Mouse (Mus musculus): Measurements from ENCODE around the gene Kcnq2. TPM values are rescaled to one million over a fixed set of nuclear protein-coding genes. Genes with fewer than 3 reads are reported as not detected.

The Kcnq2 gene
- polyA plus RNA-seq, 1 experiment from 2014 or later: 1.5 TPM

- 52% methylated on average over 6 of the region's 6 CpGs for WGBS
- no peaks in the 10 kb centered on the region for H3K9me3 ChIP-seq
- peaks cover 16% of the 10 kb centered on the region; the same call in 1 of the 2 replicates for H3K27me3 ChIP-seq (replicated peaks)
- ATAC-seq (ENCODE audit: insufficient read depth, low FRiP score, low read depth): no peak
- no peak overlapping the region for H3K4me2 ChIP-seq
- H3K4me1 ChIP-seq: 0 out of 2 replicates have a peak, but pooled peaks cover 3% of the 10 kb centered on the region
- no peak overlapping the region for H3K4me3 ChIP-seq (replicated peaks)
- H3K27ac ChIP-seq: no peak overlapping the region
- H3K36me3 ChIP-seq: no peaks in the 10 kb centered on the region
- no peak overlapping the region for H3K9ac ChIP-seq
These were observed 101.8 kb downstream of the Kcnq2 start for GRCm38 (mm10) chr2:181033310-181033709.

- no peak for ATAC-seq (ENCODE audit: insufficient read depth, low FRiP score, low read depth)
- 34% methylated on average over 5 of the region's 5 CpGs for WGBS
- Histone ChIP-seq H3K36me3 (no peaks in the 10 kb centered on the region), H3K4me2 (no peak overlapping the region), H3K9ac (no peak overlapping the region), H3K27me3 (replicated peaks) (0 out of 2 replicates have a peak, but pooled peaks cover 7% of the 10 kb centered on the region), H3K4me1 (0 out of 2 replicates have a peak, but pooled peaks cover 3% of the 10 kb centered on the region), H3K9me3 (no peaks in the 10 kb centered on the region), H3K27ac (no peak overlapping the region), H3K4me3 (replicated peaks) (no peak overlapping the region)
These were observed 102.7 kb downstream of the Kcnq2 start for GRCm38 (mm10) chr2:181032407-181032806.

GRCm38 (mm10) chr2:181031406-181031934, 103.6 kb downstream of the Kcnq2 start:
- Histone ChIP-seq H3K4me3 (replicated peaks) (no peak overlapping the region), H3K27me3 (replicated peaks) (no peaks in the 10 kb centered on the region), H3K36me3 (no peaks in the 10 kb centered on the region), H3K4me1 (0 out of 2 replicates have a peak, but pooled peaks cover 3% of the 10 kb centered on the region), H3K4me2 (no peak overlapping the region), H3K9ac (no peak overlapping the region), H3K27ac (no peak overlapping the region), H3K9me3 (no peaks in the 10 kb centered on the region)
- ATAC-seq (ENCODE audit: insufficient read depth, low FRiP score, low read depth): no peak
- 76% methylated on average over 11 of the region's 11 CpGs for WGBS

Other genes starting within 250 kb of the Kcnq2 start
- gene Ythdf1, start 214.4 kb downstream of the Kcnq2 start, polyA plus RNA-seq (2015; fragmentation: Nextera tagmentation; extraction: Ambion mirVana): 51.0 and 52.9 TPM in 2 replicates
- 0.14 TPM in 1 of 2 replicates, not detected in the other for gene Birc7, start 206.3 kb downstream of the Kcnq2 start, polyA plus RNA-seq (2015; fragmentation: Nextera tagmentation; extraction: Ambion mirVana)
- 50.8 and 52.4 TPM in 2 replicates for gene Nkain4, start 180.6 kb downstream of the Kcnq2 start, polyA plus RNA-seq (2015; fragmentation: Nextera tagmentation; extraction: Ambion mirVana)
- 92.7 and 103 TPM in 2 replicates for gene Arfgap1, start 168.1 kb downstream of the Kcnq2 start, polyA plus RNA-seq (2015; fragmentation: Nextera tagmentation; extraction: Ambion mirVana)
- gene Col20a1, start 148.8 kb downstream of the Kcnq2 start, polyA plus RNA-seq (2015; fragmentation: Nextera tagmentation; extraction: Ambion mirVana): 0.71 and 1.1 TPM in 2 replicates
- gene Chrna4, start 91.8 kb downstream of the Kcnq2 start, polyA plus RNA-seq (2015; fragmentation: Nextera tagmentation; extraction: Ambion mirVana): 2.2 and 3.0 TPM in 2 replicates
- gene Eef1a2, start 21.7 kb upstream of the Kcnq2 start, polyA plus RNA-seq (2015; fragmentation: Nextera tagmentation; extraction: Ambion mirVana): 0.18 and 0.36 TPM in 2 replicates
- gene Ppdpf, start 51.9 kb upstream of the Kcnq2 start, polyA plus RNA-seq (2015; fragmentation: Nextera tagmentation; extraction: Ambion mirVana): 249 and 269 TPM in 2 replicates
- 0.12 TPM in 1 of 2 replicates, not detected in the other for gene Ptk6, start 67.5 kb upstream of the Kcnq2 start, polyA plus RNA-seq (2015; fragmentation: Nextera tagmentation; extraction: Ambion mirVana)
- 0.06 and 0.18 TPM in 2 replicates for gene Srms, start 77.9 kb upstream of the Kcnq2 start, polyA plus RNA-seq (2015; fragmentation: Nextera tagmentation; extraction: Ambion mirVana)
- 0.09 and 0.26 TPM in 2 replicates for gene Fndc11, start 84.7 kb upstream of the Kcnq2 start, polyA plus RNA-seq (2015; fragmentation: Nextera tagmentation; extraction: Ambion mirVana)
- gene Helz2, start 106.7 kb upstream of the Kcnq2 start, polyA plus RNA-seq (2015; fragmentation: Nextera tagmentation; extraction: Ambion mirVana): 2.1 and 2.3 TPM in 2 replicates
- 12.2 and 13.2 TPM in 2 replicates for gene Gmeb2, start 152.7 kb upstream of the Kcnq2 start, polyA plus RNA-seq (2015; fragmentation: Nextera tagmentation; extraction: Ambion mirVana)
- 37.6 and 39.0 TPM in 2 replicates for gene Stmn3, start 179.2 kb upstream of the Kcnq2 start, polyA plus RNA-seq (2015; fragmentation: Nextera tagmentation; extraction: Ambion mirVana)
- gene Rtel1, start 184.4 kb upstream of the Kcnq2 start, polyA plus RNA-seq (2015; fragmentation: Nextera tagmentation; extraction: Ambion mirVana): 35.4 and 39.2 TPM in 2 replicates
- 36.2 and 38.5 TPM in 2 replicates for gene Zgpat, start 229.6 kb upstream of the Kcnq2 start, polyA plus RNA-seq (2015; fragmentation: Nextera tagmentation; extraction: Ambion mirVana)
- 58.6 and 62.4 TPM in 2 replicates for gene Arfrp1, start 230.1 kb upstream of the Kcnq2 start, polyA plus RNA-seq (2015; fragmentation: Nextera tagmentation; extraction: Ambion mirVana)
- 18.2 and 20.2 TPM in 2 replicates for gene Lime1, start 244.8 kb upstream of the Kcnq2 start, polyA plus RNA-seq (2015; fragmentation: Nextera tagmentation; extraction: Ambion mirVana)